Mouse (Mus musculus): ENCODE data around the gene Disc1. TPM values are rescaled to one million over a fixed set of nuclear protein-coding genes. Genes with fewer than 3 reads are reported as not detected.

Disc1 gene
- total and polyA plus RNA-seq, 3 experiments, result 0.75 to 2.2 TPM; not detected in 1

DNA sequence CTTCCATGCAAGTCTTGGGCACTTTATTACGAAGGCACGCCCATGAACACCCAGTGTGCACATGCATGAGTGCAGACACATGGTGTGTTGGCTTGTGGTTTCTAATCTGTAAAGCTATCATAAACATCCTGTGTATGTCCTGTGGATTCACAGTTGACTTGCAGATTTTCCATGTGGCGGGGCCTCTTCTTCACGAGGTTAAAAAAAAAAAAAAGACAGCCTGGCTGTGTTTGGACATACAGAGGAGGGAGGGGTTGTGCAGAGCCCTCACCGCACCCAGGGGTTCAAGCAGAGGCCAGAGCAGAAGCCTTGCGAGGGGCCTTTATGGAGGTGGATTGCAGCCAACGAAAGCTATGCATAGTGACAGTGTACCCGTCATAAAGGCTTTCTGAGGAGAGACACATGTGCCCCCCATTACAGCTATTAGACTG lies 248.0 kb downstream of the Disc1 start:
- H3K4me1 ChIP-seq (ENCODE audit: control insufficient read depth in 1 of 2, insufficient read depth in 2 of 2, low read length in 2 of 2), result no peaks in the 10 kb centered on the region
- no peaks in the 10 kb centered on the region for H3K36me3 ChIP-seq (ENCODE audit: control insufficient read depth in 1 of 2, insufficient read depth in 2 of 2, low read length in 2 of 2)
- no peak overlapping the region for H3K27ac ChIP-seq (ENCODE audit: control insufficient read depth, low read depth, low read length)
- no peak overlapping the region for H3K4me3 ChIP-seq (ENCODE audit: control insufficient read depth in 1 of 2, insufficient read depth in 1 of 2, low read depth in 2 of 2, low read length in 2 of 2)
- DNase-seq (ENCODE audit: low read depth, low spot score), result no peak
- H3K9me3 ChIP-seq (replicated peaks; ENCODE audit: insufficient read depth, low read length), result no peaks in the 10 kb centered on the region
- TF ChIP-seq MYC (IDR thresholded peaks at IDR 0.05; ENCODE audit: low read depth, low read length) (no peak), MYB (IDR thresholded peaks at IDR 0.05; ENCODE audit: low read depth, low read length) (no peak), CHD2 (IDR thresholded peaks at IDR 0.05; ENCODE audit: low read length) (no peak), EP300 (IDR thresholded peaks at IDR 0.05; ENCODE audit: low read depth in 1 of 2, low read length in 2 of 2) (no peak), MAFK (IDR thresholded peaks at IDR 0.05; ENCODE audit: borderline replicate concordance, low read depth, low read length) (no peak), SMC3 (IDR thresholded peaks at IDR 0.05; ENCODE audit: low read depth, low read length) (no peak), USF1 (IDR thresholded peaks at IDR 0.05; ENCODE audit: low read depth, low read length) (no peak), ZNF384 (IDR thresholded peaks at IDR 0.05; ENCODE audit: low read depth, low read length) (no peak), E2F4 (IDR thresholded peaks at IDR 0.05; ENCODE audit: borderline replicate concordance, low read depth, low read length) (no peak), KAT2A (conservative IDR thresholded peaks at IDR 0.05; ENCODE audit: low read depth, low read length) (no peak), POLR2AphosphoS5 (IDR thresholded peaks at IDR 0.05; ENCODE audit: borderline replicate concordance, low read depth, low read length) (no peak), NELFE (IDR thresholded peaks at IDR 0.05; ENCODE audit: low read depth, low read length) (no peak), JUND (IDR thresholded peaks at IDR 0.05; ENCODE audit: low read depth, low read length) (no peak), MXI1 (IDR thresholded peaks at IDR 0.05; ENCODE audit: low read depth, low read length) (no peak), RCOR1 (IDR thresholded peaks at IDR 0.05; ENCODE audit: low read depth, low read length) (no peak)
- no peak overlapping the region for H3K9ac ChIP-seq (ENCODE audit: control insufficient read depth, low read depth, low read length, poor library complexity, severe bottlenecking)
- H3K79me2 ChIP-seq (ENCODE audit: control insufficient read depth, insufficient read depth, low read length, poor library complexity), result no peaks in the 10 kb centered on the region
- H3K27me3 ChIP-seq (ENCODE audit: control insufficient read depth in 1 of 2, insufficient read depth in 2 of 2, low read length in 2 of 2), result no peaks in the 10 kb centered on the region

DNA sequence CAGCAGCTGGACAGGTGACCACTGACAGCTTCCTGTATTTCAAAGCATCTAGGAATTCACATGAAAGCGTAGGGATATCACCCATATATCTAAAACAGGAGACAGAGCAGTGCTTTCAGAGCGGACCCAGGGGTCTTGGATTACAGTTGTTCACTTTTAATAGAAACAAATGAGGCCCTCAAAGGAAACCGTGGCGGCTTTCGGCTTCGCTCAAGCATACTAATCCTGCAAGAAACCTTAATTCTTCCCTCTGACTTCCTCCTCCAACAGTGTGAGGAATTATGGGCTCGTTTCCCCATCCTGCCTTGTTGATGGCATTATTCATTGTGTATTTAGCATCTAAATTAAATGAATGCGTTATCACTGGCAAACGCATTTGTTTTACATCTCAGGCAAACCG lies 252.7 kb downstream of the Disc1 start:
- Histone ChIP-seq H3K79me2 (ENCODE audit: control insufficient read depth, insufficient read depth, low read length, poor library complexity) (no peaks in the 10 kb centered on the region), H3K9me3 (replicated peaks; ENCODE audit: insufficient read depth, low read length) (no peaks in the 10 kb centered on the region), H3K36me3 (ENCODE audit: control insufficient read depth in 1 of 2, insufficient read depth in 2 of 2, low read length in 2 of 2) (no peaks in the 10 kb centered on the region), H3K27ac (ENCODE audit: control insufficient read depth, low read depth, low read length) (no peak overlapping the region), H3K9ac (ENCODE audit: control insufficient read depth, low read depth, low read length, poor library complexity, severe bottlenecking) (no peak overlapping the region), H3K4me3 (ENCODE audit: control insufficient read depth in 1 of 2, insufficient read depth in 1 of 2, low read depth in 2 of 2, low read length in 2 of 2) (no peak overlapping the region), H3K4me1 (ENCODE audit: control insufficient read depth in 1 of 2, insufficient read depth in 2 of 2, low read length in 2 of 2) (no peaks in the 10 kb centered on the region), H3K27me3 (ENCODE audit: control insufficient read depth in 1 of 2, insufficient read depth in 2 of 2, low read length in 2 of 2) (no peaks in the 10 kb centered on the region)
- no peak for DNase-seq (ENCODE audit: low read depth, low spot score)
- no peak for TF ChIP-seq MEF2A (IDR thresholded peaks at IDR 0.05; ENCODE audit: extremely low read depth, insufficient replicate concordance, low read depth, low read length, poor library complexity, severe bottlenecking)
- no peak for TF ChIP-seq MYB (IDR thresholded peaks at IDR 0.05; ENCODE audit: low read depth, low read length)
- TF ChIP-seq ETS1 (IDR thresholded peaks at IDR 0.05; ENCODE audit: low read depth, low read length), result no peak
- TF ChIP-seq HCFC1 (IDR thresholded peaks at IDR 0.05; ENCODE audit: low read depth, low read length), result no peak
- TF ChIP-seq ZNF384 (IDR thresholded peaks at IDR 0.05; ENCODE audit: low read depth, low read length), result no peak
- TF ChIP-seq NELFE (IDR thresholded peaks at IDR 0.05; ENCODE audit: low read depth, low read length), result no peak
- no peak for TF ChIP-seq POLR2AphosphoS2 (IDR thresholded peaks at IDR 0.05; ENCODE audit: low read length)
- no peak for TF ChIP-seq MXI1 (IDR thresholded peaks at IDR 0.05; ENCODE audit: low read depth, low read length)
- no peak for TF ChIP-seq NRF1 (IDR thresholded peaks at IDR 0.05; ENCODE audit: insufficient read depth, low read depth, low read length, poor library complexity, severe bottlenecking)
- TF ChIP-seq E2F4 (IDR thresholded peaks at IDR 0.05; ENCODE audit: borderline replicate concordance, low read depth, low read length), result no peak
- TF ChIP-seq EP300 (IDR thresholded peaks at IDR 0.05; ENCODE audit: low read depth in 1 of 2, low read length in 2 of 2), result no peak
- TF ChIP-seq TBP (IDR thresholded peaks at IDR 0.05; ENCODE audit: low read depth, low read length), result no peak
- TF ChIP-seq BHLHE40 (IDR thresholded peaks at IDR 0.05; ENCODE audit: borderline replicate concordance, low read depth, low read length), result no peak
- TF ChIP-seq TCF12 (IDR thresholded peaks at IDR 0.05; ENCODE audit: low read depth, low read length), result no peak
